Mouse (Mus musculus) c-Kit-positive CD71-positive TER-119-negative erythroid progenitor cells, embryonic 14.5 days (primary cell): ENCODE data around the gene Naa11.

ENCODE experiments used
- DNase-seq: peaks from one replicate; pipeline ENCODE4 v3.0.0-alpha.2; 2013; ENCODE audit warnings: low read depth

Naa11 gene

DNA sequence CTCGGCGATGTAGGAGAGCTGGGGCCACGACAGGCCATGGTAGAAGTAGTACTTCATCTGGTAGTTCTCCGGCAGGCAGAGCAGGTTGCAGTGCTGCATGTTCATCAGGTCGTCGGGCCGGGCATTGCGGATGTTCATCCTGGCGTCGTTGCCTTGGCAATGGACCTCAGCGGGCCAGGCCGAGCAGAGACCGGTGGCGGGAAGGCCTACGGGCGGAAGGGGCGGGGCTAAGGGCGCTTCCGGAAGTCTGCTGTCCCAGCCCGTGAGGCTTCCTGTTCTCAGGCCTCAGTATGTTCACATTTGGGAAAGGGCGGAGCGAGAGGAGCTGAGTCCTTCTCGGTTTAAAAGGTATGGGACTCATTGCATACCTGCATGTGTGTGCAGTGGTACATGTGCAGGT lies at the start of gene Naa11:
Naa11 (minus strand) TSS at position 220 of the 400 bp plus-strand sequence.
- DNase-seq, result no peak

DNA sequence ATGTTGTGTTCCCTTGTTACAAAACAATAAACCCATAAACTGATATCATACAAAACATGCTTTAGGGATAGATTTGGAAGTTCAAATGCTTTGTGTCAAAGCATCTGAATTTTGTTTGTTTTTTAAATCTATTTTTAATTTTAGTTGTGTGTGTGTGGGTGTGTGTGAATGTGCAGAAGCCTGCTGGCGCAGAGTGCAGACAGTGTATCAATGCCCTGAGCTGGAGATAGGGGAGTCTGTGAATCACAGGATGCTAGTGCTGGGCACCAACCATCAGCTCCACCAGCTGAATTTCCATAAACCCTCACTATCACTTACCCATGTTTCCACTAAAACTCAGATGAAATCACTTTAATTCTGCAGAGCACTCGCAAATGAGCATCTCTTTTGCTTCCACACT lies 40.3 kb upstream of the Naa11 start:
- DNase-seq, result no peak

DNA sequence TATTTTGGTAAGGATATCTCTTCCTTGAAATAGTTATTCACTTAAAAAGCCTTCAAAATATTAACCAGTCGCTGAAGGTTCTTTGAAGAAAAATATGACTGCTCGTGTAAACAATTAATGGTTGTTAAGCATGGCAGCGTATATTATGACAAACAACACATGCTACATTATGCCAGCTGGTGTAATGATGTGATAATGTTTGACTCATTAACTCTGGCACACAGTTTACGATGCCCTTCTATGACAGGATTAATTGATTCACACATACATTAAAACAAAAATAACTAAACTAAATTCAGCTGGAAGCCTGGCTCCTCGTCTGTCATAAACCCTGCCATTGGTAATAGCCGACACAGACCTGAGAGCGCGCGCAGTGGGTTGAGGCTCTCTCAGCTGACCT lies 37.8 kb upstream of the Naa11 start:
- DNase-seq, result no peak

DNA sequence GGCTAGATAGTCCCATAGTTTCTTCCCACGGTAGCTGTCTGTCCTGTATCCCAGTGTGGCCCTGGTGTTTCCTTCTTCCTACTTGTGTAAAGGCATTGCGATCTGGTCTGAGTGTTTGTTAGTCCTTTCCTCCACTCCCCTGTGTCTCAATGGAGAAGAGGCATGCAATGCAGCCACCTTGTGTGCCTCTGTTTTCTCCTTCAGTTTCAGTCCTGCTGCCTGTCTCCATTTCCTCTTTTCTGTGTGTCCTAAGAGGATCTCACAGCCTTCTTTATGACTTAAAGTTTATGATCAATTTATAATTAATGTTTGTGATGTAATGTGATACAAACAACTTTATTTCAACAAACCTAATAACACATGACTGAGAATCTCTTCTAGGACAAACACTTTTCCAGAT lies 29.5 kb upstream of the Naa11 start:
- no peak for DNase-seq

DNA sequence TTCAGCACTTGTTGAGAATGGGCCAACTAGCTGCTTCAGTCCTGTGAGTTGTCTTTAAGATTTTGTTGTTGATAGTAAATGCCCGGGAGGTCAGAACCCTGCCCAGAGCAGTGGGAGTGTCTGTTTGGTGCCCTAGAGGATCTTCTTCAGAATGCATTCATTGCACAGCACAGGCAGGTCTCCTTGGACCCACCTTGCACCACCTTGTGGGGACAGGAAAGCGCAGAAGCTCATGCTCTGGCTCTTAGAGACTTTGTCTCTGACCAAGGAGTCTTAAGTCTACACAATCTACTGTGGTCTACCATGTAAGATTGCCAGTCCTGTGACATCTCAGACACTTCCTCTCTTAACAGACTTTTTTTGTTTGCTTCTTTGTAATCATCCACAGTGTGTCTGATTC lies 25.0 kb upstream of the Naa11 start:
- no peak for DNase-seq

DNA sequence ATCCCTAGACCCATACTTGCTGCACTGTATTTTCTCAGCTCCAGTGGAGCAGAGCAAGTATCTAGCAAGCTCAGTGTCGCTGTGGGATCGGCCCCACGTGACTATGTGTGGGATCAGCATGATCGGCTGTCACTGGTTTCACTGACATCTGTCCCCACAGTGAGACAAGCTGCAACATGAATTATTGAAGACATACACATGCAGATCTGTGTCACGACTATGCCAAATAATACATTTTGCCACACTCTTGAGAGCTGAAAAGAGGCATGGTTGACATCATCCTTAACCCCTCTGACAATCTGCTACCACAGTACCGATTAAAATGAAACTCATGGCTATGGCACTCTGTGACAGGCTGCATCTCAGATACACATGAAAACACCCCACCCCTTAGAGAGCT lies 23.7 kb upstream of the Naa11 start:
- DNase-seq, result no peak

DNA sequence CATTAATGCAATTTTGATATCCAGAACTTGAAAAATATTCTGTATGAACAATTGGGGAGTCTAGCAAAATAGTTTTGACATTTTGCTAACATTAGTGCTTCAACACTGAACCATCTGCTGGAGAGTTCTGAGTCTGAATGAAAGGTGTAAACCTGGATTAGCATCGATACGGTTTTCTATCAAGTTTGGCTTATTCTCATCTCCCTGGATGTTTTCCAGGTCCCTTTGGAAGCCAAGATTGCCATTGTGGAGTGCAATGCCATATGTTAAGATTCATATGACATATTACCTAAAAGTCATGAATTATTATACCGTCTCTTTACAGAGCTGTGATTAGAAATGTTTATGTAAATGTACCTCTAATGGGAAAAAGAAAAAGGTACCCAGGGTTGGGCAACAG lies 21.5 kb upstream of the Naa11 start:
- no peak for DNase-seq

DNA sequence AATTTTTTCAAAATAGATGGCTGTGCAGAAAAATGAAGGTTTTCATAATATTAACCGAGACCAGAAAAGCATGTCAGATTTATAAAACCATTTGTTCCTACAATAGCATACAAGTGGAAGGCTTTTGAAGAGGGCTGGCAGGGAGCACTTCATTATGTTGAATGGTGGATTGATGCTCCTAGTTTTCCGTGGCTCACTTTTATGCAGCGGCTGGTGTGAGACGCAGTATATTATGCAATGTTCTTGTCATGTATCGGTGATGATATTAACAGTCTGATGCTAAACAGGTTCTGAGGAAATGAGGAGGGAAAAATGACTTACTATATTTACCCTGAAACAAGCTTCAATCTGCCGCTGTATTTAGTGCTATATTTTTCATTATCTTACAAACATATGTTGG lies 18.0 kb upstream of the Naa11 start:
- no peak for DNase-seq

DNA sequence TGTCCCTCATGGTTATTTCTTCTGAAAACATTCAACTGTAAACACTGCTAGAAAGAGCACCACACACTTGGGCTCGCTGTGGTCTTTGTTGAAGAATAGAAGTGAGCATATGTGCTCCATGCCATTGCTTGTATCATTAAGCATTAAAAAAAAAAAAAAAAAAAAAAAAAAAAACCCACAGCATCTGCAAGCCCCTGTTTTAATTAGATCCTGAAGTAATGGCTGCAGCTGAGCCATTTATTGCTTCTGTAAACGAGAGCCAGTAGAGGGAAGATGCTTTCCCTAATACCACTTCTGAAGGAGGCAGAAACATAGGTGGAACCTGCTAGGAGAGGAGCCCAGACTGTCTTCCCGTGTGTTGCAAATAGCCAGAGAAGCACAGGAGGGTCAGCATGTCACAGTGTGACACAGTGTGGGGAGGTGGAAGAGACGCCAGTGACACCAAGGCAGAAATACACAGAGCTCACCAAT lies 17.1 kb upstream of the Naa11 start:
- no peak for DNase-seq

DNA sequence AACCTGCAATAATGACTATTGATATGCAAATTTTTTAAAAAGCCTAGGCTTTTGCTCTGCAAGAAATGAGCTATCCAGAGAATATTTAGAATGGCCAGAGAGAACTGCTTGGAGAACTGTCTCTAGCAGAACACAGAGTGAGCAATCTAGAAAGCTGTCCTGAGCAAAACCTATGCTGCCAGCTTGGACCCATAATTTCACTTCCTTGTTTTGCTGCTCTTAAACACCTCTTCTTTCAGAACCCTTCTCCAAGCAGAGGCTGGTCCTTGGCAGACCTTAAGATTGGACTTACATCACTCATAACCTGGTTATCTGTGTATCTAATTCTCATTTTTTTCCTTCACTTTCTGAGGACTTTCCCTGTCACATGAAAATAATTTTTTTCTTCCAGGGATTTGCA lies 8.9 kb upstream of the Naa11 start:
- no peak for DNase-seq

DNA sequence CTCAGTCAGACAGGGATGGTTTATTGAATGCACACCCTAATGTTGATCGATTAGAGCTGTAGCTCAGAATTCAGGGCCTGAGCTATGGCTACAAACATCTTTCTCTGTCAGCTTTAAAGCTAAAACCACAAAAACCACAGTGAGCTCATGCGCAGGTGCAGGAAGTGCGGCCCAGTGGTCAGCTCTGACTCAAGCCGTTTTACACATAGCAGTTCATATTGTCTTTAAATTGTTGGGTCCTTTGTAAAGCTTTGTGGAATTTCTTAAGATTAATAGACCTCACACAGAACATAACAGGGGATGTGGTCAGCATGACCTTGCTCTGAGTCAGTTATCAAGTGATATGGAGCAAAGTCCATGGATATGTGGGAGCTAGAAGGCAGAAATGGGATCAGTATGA lies 5.4 kb upstream of the Naa11 start:
- DNase-seq, result no peak

DNA sequence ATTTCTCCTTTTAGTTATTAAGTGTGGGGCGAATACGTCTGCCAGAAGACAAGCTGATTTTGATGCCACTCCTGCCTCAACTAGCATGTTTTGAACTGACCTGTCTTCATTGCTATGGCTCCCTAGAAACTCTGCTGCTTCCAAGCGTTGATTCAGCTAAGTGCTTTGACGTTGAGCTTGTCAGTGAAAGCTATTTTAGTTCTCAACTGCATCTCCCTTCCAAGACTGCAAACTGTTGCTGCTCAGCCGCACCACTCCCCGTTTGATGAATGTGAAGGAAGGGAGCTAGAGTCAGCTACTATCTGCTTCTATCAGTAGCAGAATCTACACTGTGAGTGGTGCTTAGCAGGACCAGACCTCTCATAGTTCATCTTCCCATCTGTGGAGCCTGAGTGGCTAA lies 4.6 kb downstream of the Naa11 start:
- DNase-seq, result no peak

DNA sequence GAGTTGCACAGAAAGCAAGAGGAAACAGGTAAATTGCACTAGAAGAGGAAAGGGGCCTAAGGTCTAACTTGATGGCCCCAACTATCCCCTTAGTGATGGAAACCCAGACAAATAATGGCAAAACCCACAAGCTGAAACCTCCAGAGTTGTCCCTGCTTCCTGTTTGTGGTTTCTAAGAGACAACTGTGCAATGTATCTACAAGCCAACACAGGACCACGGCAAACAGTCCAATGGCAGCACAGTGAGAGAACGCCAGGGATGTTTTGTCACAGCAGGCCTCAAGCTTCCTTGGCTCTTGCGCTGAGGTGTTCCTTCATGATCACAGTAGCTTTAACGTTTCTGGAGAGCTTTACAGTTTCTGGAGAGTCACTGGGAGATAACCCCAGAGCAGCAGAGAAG lies 7.8 kb downstream of the Naa11 start:
- no peak for DNase-seq

DNA sequence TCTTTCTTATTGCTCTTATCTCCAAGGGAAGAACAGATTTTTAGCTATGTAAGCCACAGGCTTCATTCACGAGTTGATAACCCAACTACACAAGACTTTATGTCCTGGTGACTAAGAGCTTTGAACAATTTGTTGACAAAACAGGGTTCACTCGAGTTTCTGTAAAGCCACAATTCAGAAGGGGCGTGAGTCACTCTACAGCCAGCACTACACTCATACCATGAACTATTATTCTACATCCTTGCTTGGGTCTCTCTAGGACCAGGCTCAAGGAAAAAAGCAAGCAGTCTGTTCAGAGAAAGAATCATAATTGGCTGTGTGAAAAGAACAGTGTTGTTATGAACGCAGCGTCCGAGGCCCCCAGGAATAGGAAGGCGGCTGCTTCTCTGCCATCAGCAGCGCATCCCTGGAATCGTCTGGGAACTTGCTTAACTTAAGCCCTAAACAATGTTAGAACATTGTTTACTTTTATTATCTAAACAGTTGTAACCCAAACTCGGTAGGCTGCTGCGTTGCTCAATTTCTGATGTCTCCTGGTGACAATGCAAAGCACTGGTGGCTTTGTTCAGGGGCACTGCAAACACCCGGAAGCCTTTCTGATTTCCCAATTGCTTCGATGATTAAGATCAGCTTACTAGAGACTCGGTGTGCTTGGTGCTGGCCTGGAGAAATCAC lies 9.5 kb downstream of the Naa11 start:
- no peak for DNase-seq

DNA sequence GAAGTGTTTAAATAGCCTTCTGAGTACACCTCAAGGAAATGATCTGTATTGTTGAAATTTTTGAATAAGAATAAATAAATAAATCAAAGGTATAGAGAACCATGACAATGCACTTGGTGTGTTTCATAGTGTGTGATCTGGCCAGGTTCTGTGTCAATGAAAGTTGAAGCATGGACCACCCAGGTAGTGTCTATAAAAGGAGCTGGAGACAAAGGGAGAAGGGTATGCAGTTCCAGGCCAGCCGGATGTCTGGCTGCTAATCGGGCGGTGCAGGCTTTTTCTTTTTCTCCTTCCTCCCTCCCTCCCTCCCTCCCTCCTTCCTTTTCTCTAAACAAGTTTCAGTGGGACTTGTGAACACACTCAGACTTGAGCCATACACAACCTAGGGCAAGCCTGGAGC lies 12.2 kb downstream of the Naa11 start:
- DNase-seq, result no peak

DNA sequence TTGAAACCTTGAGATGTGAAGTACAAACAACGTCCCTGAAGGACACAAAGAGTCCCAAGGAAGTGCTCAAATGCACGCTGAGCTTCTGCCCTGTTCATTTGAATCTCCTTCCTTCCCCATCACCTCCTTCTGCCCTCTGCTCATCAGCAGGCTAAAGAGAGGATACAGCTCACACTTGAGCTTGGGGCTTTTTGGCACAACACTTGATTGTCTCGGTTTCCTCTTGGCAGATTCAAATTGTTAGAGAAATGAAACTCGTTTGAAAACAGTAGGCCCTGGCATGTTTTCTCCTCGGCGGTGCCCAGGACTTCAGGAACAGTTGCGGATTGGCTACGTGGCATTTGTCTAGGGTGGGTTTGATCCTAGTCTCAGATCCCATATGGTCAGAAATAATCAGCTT lies 27.4 kb downstream of the Naa11 start:
- no peak for DNase-seq

DNA sequence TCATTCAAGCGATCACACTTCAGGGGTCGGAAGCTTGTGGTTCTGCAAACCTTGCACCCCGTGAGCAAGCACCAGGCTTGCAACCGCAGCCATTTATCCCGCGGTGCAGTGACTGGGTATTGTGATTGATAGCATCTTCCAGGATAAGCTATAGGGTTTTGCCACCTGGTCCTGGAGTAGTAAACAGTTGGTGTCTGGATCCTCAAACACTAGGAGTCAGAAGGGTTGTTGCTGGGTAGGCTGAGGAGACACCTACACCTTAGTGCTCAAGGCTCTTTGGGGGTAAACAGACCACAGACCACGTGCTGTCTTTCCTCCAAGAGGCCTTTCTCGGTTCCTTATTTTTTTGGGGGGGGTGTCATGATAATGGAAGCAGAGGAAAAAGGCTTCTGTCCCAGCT lies 27.9 kb downstream of the Naa11 start:
- no peak for DNase-seq

DNA sequence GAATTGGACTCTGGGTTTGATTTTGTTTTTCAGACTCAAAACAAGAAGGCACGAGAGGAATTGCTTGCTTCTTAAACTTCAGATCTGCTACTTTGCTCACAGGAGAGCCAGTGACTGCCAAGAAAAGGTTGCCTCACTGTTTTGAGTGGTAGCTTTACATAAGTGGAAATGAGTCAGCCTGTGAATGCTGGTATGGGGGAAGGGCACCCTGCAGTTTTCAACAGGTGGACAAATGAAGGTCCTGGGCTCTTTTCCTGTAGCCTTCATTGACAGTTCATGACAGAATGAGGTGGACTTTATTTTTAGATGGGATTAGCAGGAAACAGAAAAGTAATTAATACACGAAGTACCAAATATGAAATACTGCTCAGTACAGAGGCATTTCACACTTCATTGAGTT lies 29.6 kb downstream of the Naa11 start:
- DNase-seq, result no peak

DNA sequence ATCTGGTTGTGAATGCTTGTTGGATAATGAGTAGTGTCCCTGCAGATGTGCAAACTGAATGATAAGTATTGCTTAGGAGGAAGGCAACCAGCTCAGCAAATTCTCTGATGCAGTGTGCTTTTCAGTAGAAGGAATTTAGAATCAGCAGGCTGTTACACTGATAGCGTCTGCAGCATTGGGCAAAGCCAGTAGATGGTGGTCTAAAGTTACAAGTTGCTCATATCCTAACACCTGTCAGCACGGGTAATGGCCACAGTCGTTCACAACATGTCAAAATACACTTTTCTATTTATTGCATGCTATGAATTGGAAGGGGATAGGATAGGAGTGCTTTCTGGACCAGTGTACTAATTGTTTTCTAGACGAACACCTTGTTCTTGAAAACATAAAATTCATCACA lies 33.1 kb downstream of the Naa11 start:
- DNase-seq, result no peak

DNA sequence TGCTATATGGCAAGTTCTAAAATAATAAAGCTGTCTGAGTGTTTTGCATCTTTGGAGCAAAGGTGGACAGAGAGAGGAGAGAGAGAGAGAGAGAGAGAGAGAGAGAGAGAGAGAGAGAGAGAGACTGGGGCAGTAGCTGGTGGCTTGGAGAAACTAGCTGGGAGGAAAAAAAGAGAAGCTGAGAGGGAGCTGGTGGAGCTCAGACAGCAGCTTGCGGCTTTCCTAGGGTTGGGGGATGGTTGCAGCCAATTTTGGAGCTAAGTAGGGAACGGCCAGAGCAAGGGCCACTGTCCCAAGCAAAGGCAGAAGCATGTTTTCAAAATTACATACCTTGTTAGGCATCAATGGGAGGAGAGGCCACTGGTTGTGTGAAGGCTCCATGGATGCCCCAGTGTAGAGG lies 36.0 kb downstream of the Naa11 start:
- DNase-seq, result no peak

DNA sequence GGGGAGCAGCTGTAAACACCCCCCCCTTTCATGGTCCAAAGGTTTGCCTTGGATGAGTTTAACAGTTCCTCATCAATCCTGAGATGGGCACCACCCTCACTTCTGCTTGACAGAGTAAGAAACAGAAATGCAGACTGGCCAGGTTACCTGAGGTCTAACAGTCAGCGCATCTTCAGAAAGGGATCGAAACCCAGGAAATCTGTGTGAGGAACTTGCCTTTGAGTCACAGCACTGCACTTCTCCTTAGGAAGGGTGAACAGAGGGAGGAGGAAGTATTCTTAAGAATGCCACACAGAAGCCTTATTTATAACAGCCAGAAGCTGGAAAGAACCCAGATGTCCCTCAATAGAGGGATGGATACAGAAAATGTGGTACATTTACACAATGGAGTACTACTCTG lies 37.0 kb downstream of the Naa11 start:
- DNase-seq, result no peak

DNA sequence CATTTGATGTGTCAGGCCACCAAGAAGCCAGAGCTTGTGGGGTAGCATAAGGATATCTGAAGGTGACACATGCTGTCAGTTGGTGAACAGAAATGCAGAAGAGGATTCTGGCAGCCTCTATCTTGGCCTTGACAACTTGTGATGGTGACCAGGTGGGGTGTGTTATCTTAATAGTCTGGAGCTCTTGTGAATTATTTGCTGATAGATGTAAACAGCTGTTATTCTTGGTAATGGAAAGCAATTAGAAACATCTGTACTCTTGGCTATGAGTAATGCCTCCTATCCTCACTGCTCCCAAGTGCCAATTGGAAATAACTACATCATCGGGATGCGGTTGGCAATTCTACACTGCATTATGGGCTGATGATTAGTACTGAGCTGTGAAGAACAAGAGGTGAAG lies 43.4 kb downstream of the Naa11 start:
- no peak for DNase-seq

DNA sequence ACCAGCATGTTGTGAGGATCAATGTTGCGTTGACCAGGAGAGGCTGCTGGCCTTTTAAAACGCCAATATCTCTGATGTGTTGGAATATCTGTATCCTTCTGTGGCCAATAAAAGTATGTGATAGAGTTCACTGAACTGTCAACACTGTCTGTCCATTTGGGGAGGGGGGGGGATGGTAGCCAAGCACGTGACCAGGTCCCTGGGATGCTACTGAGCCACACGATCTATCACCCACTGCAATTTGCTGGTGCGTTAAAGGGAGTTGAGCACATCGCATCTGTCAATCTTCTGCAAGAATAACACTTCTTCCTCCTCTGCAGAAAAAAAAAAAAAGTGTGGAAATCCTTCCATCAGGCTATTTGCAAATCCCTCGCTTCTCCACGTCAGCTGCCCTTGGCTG lies 43.9 kb downstream of the Naa11 start:
- DNase-seq, result no peak

DNA sequence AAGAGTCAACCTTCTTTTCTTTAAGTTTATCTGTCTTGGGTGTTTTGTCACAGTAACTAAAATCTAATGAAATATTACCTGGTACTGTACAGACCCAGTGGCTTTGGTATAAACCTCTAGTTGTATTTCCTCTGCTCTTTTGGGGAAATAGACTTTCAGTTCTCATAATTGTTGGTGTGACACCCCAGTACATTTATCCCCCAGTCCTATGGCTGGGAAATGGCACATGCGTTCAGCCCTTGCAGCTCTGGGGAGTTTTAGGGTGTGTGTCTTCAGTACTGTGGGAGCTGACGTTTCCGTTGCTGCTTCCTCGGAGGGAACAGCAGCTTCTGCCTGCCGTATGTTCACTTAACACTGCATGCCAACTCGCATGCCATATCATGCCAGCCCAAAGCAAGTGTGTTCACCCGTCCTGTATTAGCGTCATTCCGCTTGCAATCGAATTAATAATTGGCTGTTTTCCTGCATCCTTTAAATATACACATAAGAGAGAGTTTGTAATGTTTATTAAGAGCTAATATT lies 46.4 kb downstream of the Naa11 start:
- DNase-seq, result no peak

DNA sequence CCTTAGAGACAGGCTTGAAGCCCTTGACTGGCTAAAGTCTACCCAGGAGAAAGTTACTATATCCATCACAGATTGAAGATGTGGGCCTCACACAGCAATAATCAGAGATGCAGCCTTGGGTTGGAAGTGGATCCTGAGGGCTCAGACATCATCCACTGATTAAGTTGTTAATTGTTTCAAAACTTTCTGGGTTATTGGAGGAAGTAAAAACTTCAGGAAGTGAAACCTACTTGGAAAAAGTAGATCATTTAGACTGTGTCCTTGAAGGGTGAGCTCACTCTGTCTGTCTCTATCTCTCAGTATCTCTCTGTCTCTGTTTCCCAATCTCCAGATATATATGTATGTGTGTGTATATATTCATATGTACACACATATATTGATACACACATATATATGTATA lies 47.0 kb downstream of the Naa11 start:
- no peak for DNase-seq
